Comparison of ENCODE assay signal across 8 mouse cellular contexts in the genomic region with DNA sequence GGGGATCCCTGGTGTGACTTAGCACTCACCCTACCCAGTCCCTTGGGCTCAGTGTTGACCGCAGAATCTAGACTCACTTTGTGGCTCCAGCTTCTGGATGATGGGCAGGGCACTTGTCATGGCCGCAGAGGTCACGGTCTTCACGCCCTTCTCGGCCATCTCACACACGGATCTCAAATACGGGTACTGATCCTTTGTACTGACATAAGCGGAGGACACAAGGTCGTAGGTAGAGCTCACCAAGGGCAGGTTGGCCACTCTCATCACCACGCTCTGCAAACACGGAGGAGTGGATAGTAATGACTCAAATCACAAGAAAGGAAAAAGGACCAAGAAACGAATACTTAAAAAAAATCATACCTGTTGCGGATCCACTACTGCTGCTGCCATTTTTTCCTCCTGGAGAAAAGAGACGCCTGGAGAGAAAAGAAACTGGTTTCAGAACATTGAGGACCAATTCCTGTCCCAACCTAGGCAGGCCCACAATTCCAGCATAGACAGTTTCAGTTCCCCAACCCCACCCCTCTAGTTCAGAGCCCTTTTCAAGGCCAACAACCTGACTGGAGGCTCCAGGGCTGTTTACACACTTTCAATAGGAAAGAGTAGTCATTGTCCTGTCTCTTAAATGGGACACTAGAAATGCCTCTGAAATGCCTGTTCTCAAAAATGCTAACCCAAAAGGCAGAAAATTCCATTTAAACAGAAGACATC. TPM values are rescaled to one million over a fixed set of nuclear protein-coding genes. Genes with fewer than 3 reads are reported as not detected.
DNase-seq lines count a peak whose midpoint lies in the region; ATAC-seq and TF ChIP-seq lines count a peak whose summit lies in the region.

No protein-coding gene starts in this region.

- peak overlapping the region; percentile 59 for H3K4me3 ChIP-seq in liver, adult 2 months (ENCODE audit: insufficient read depth, low read depth, low read length)
- no peak overlapping the region; the same call in 1 of the 2 replicates for H3K4me3 ChIP-seq in forebrain, embryonic 13.5 days
- peak overlapping the region; percentile 63 for H3K4me3 ChIP-seq in limb, embryonic 15.5 days
- no peak overlapping the region for H3K4me3 ChIP-seq in small intestine, adult 2 months (ENCODE audit: low read depth, low read length)

- no peak for ATAC-seq in forebrain, embryonic 13.5 days
- ATAC-seq in limb, embryonic 15.5 days (ENCODE audit: insufficient number of reproducible peaks, low FRiP score, low TSS enrichment, low read depth): no peak

- no peak for TF ChIP-seq CTCF in liver, adult 2 months (IDR thresholded peaks at IDR 0.05; ENCODE audit: low read depth, low read length)
- TF ChIP-seq CTCF in small intestine, adult 2 months (IDR thresholded peaks at IDR 0.05; ENCODE audit: extremely low read depth, insufficient read length, insufficient replicate concordance, low read depth, low read length): no peak

- peaks cover 12% of the 10 kb centered on the region; the same call in 1 of the 2 replicates for H3K79me2 ChIP-seq in liver, adult 2 months (ENCODE audit: control insufficient read depth, insufficient read depth, low read length)

- no peaks in the 10 kb centered on the region for H3K27me3 ChIP-seq in liver, adult 2 months (ENCODE audit: control insufficient read depth, insufficient read depth, low read length)
- H3K27me3 ChIP-seq in forebrain, embryonic 13.5 days: no peaks in the 10 kb centered on the region
- H3K27me3 ChIP-seq in limb, embryonic 15.5 days: no peaks in the 10 kb centered on the region
- H3K27me3 ChIP-seq in small intestine, adult 2 months (ENCODE audit: control insufficient read depth, insufficient read depth, low read length): no peaks in the 10 kb centered on the region

- H3K27ac ChIP-seq in liver, adult 2 months (replicated peaks; ENCODE audit: insufficient read depth, low read depth, low read length): peak overlapping the region; percentile 32
- no peak overlapping the region for H3K27ac ChIP-seq in forebrain, embryonic 13.5 days
- H3K27ac ChIP-seq in limb, embryonic 15.5 days: no peak overlapping the region
- peak overlapping the region; percentile 75; the same call in 1 of the 2 replicates for H3K27ac ChIP-seq in small intestine, adult 2 months (ENCODE audit: insufficient read depth, low read depth, low read length)

- H3K36me3 ChIP-seq in liver, adult 2 months (ENCODE audit: control insufficient read depth, insufficient read depth, low read length): peaks cover 44% of the 10 kb centered on the region
- H3K36me3 ChIP-seq in forebrain, embryonic 13.5 days (ENCODE audit: poor library complexity, severe bottlenecking): peaks cover 21% of the 10 kb centered on the region
- peaks cover 32% of the 10 kb centered on the region for H3K36me3 ChIP-seq in limb, embryonic 15.5 days
- peaks cover 27% of the 10 kb centered on the region for H3K36me3 ChIP-seq in small intestine, adult 2 months (ENCODE audit: control insufficient read depth, insufficient read depth, low read length)

- H3K4me1 ChIP-seq in liver, adult 2 months (ENCODE audit: control insufficient read depth, insufficient read depth, low read length): peaks cover 32% of the 10 kb centered on the region
- peaks cover 12% of the 10 kb centered on the region; the same call in 1 of the 2 replicates for H3K4me1 ChIP-seq in forebrain, embryonic 13.5 days
- H3K4me1 ChIP-seq in limb, embryonic 15.5 days: peaks cover 8% of the 10 kb centered on the region
- H3K4me1 ChIP-seq in small intestine, adult 2 months (ENCODE audit: control insufficient read depth, insufficient read depth, insufficient read length, low read length): peaks cover 28% of the 10 kb centered on the region; the same call in 1 of the 2 replicates

- peak overlapping the region; percentile 72 for H3K4me2 ChIP-seq in forebrain, embryonic 13.5 days
- H3K4me2 ChIP-seq in limb, embryonic 15.5 days: peak overlapping the region; percentile 62

- DNase-seq in liver, adult 2 months (ENCODE audit: extremely low read depth, low read depth, low spot score): peak; percentile 67
- no peak for DNase-seq in liver
- DNase-seq in spleen, postnatal 4 days (ENCODE audit: low spot score in 2 of 2): no peak
- no peak for DNase-seq in ovary, adult 18-20 months (ENCODE audit: low spot score)
- no peak for DNase-seq in right cerebral cortex, postnatal 25 days

- peak overlapping the region; percentile 73 for H3K9ac ChIP-seq in liver, adult 2 months (ENCODE audit: low read depth, low read length)
- no peak overlapping the region for H3K9ac ChIP-seq in forebrain, embryonic 13.5 days
- no peak overlapping the region for H3K9ac ChIP-seq in limb, embryonic 15.5 days

- no peaks in the 10 kb centered on the region for H3K9me3 ChIP-seq in forebrain, embryonic 13.5 days (replicated peaks)
- no peaks in the 10 kb centered on the region for H3K9me3 ChIP-seq in limb, embryonic 15.5 days

- WGBS in liver, adult 2 months: 18% methylated on average over 14 of the region's 14 CpGs
- 95% methylated on average over 14 of the region's 14 CpGs for WGBS in forebrain, embryonic 13.5 days
- 94% methylated on average over 14 of the region's 14 CpGs for WGBS in limb, embryonic 15.5 days
- WGBS in small intestine, adult 2 months: 93% methylated on average over 14 of the region's 14 CpGs

- no peak for TF ChIP-seq POLR2A in liver, adult 2 months (IDR thresholded peaks at IDR 0.05; ENCODE audit: extremely low read depth, insufficient read depth, low read length)
- TF ChIP-seq POLR2A in small intestine, adult 2 months (IDR thresholded peaks at IDR 0.05; ENCODE audit: low read depth, low read length): no peak

RNA-seq across cellular contexts. Expression of gene Plin2, which starts 1.4 kb away (rescaled TPM):
- 294 and 339 TPM in 2 replicates for total RNA-seq in liver, adult 2 months (2014; rRNA removed)
- polyA plus RNA-seq in liver, adult 2 months (2012; rRNA removed): 449 and 502 TPM in 2 replicates
- 39.5 and 44.4 TPM in 2 replicates for polyA plus RNA-seq in forebrain, embryonic 13.5 days (2015; fragmentation: Nextera tagmentation; extraction: Ambion mirVana)
- 75.0 and 76.2 TPM in 2 replicates for polyA plus RNA-seq in limb, embryonic 15.5 days (2015; fragmentation: Nextera tagmentation; extraction: Ambion mirVana)
- 41.0 and 119 TPM in 2 replicates for polyA plus RNA-seq in small intestine, adult 2 months (2012; rRNA removed)

RNA-seq across cellular contexts. Expression of gene Haus6, which starts 56.6 kb away (rescaled TPM):
- 2.3 and 2.7 TPM in 2 replicates for total RNA-seq in liver, adult 2 months (2014; rRNA removed)
- polyA plus RNA-seq in liver, adult 2 months (2012; rRNA removed): 1.1 and 2.1 TPM in 2 replicates
- polyA plus RNA-seq in forebrain, embryonic 13.5 days (2015; fragmentation: Nextera tagmentation; extraction: Ambion mirVana): 18.0 and 19.6 TPM in 2 replicates
- polyA plus RNA-seq in limb, embryonic 15.5 days (2015; fragmentation: Nextera tagmentation; extraction: Ambion mirVana): 13.5 and 14.8 TPM in 2 replicates
- 1.3 and 3.4 TPM in 2 replicates for polyA plus RNA-seq in small intestine, adult 2 months (2012; rRNA removed)

Comparison
In these comparisons a context has a peak if more than half of its experiments do, and no peak if none do; other contexts are left out.
1. H3K27ac ChIP-seq: peak in liver, adult 2 months (single experiment) and small intestine, adult 2 months (single experiment); none in forebrain, embryonic 13.5 days (single experiment) and limb, embryonic 15.5 days (single experiment).
2. H3K4me3 ChIP-seq: peak in liver, adult 2 months (single experiment) and limb, embryonic 15.5 days (single experiment); none in forebrain, embryonic 13.5 days (single experiment) and small intestine, adult 2 months (single experiment).